Mouse (Mus musculus) urinary bladder, postnatal 10 days (tissue): ENCODE measurements around the gene Emc9.

Experiments
- DNase-seq: peaks from one replicate; pipeline ENCODE4 v3.0.0; 2022; ENCODE audit warnings: low spot score

Gene Emc9

DNA sequence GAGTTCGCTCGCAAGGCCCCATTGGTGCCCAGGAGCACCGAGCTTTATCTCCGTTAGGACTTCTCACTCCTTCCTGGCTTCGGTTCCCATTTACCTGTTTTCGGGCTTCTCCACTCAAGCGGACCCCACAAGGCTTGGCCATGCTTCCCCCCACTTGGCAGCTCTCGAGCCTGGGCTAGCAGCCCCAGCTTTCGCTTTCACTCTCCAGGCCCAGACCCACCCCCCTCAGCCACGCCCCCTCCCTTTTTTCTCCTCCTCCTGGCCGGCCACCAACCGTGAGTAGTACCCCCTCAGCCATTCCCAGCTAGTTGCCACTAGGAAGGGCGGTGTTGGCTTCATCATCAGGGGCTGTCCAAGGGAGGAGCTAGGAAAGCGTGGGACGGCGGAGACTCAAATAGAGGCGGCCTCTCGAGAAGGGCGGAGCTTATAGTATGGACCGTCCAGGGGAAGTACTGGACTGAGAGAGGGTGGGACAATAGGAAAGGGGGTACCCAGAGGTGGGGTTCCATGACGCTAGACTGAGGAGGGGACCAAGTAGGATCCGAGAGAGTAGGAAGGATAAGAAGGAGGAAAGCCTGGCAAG is 5.7 kb upstream of the Emc9 start, which contains the start of gene Psme2:
Psme2 (minus strand) TSS at position 366 of the 583 bp plus-strand sequence.
- peak; percentile 76 for DNase-seq

DNA sequence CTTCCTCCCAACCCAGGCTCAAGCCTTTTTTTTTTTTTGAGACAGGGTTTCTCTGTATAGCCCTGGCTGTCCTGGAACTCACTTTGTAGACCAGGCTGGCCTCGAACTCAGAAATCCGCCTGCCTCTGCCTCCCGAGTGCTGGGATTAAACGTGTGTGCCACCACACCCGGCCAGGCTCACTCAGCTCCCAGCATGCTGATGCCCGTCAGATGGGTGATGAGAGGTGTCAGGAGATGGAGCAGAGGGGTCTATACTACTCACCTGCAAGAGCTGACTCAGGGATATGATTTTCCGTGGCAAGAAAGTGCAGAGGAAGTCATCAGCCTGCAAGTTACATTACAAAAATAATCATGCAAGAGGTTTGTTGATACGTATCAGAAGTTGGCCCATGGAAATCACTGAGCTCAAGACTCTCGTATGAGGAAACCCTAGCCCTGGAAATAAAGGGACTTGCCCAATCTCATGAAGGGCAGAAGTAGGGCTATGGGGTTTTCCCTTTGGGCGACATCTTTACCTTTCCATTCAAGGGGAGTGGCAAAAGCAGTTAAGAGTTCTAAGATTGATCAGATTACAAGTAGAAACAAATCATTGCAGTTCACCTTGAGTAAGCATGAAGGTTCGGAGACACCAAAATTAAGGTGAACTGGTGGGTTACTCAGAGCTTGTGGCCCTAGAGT is 4.8 kb upstream of the Emc9 start:
- no peak for DNase-seq

DNA sequence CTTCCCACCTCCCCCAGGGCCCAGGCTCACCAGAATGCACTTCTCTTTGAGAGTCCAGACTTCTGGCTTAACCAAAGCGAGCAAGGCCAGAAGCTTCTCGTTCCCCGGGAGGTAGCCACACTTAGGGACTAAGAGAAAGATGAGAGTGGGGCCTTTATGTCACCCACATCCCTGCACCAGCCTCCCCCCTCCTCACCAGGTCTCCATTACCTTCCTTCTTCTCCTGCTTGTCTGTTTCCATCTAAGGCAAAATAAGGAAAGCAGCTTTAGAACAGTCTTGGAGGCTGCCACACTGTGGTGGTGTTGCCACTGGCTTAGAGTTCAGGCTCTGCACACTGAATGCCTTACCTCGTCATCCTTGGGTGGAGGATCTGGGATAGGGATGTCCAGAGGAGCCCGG is 4.2 kb upstream of the Emc9 start:
- DNase-seq: no peak

DNA sequence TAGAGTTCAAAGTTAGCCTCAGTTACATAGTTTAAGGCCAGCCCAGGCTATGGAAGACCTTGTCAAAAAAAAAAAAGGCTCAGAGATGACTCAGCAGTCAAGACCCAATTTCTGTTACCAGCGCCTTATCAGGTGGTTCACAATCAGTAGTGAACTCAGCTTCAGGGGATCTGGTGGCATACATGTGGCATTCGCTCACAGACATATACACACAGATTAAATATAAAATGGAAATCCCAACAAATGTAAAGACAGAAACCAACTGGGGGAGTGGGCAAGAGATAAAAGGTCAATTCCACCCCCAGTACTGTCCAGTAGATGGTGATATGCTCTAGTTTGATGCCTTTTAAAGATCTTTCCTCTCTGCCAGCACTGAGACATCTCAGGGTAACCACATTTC is 1.0 kb upstream of the Emc9 start:
- DNase-seq: no peak

DNA sequence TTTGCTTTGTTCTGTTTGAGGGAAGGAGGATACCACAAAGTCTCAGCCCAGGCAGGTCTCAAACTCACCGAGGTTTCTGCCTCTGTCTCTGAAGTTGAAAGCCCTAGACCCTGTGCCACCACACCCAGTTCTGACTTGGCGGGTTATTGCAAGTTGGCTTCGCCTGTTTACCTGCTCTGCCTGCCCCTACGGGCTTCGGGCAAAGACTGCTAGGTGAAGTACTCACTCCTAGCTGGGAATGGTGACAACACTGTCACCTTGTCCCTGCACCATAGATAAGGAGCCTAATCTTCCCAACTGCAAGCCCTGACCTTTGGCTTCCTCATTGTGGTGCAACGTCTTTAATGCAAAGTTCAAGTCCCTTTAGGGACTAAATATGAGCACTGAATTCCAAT is 461 bp upstream of the Emc9 start:
- DNase-seq: no peak

DNA sequence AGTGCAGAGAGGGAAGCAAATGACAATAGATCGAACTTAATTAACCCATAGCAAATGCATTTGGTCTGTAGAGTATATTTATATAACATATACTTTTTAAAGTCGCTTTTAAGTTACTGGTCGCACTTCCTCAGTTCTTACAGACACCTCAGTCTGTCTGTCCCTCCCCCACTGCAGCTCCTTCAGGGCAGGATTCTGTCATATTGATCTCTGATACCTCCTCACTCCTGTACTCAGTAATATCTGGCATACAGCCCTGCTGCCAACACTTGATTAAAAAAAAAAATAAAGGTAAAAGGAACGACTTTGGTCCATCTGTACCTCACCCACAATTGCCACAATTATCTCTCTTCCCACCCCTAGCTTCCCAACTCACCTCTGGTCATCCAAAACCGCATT is 800 bp downstream of the Emc9 start:
- no peak for DNase-seq

DNA sequence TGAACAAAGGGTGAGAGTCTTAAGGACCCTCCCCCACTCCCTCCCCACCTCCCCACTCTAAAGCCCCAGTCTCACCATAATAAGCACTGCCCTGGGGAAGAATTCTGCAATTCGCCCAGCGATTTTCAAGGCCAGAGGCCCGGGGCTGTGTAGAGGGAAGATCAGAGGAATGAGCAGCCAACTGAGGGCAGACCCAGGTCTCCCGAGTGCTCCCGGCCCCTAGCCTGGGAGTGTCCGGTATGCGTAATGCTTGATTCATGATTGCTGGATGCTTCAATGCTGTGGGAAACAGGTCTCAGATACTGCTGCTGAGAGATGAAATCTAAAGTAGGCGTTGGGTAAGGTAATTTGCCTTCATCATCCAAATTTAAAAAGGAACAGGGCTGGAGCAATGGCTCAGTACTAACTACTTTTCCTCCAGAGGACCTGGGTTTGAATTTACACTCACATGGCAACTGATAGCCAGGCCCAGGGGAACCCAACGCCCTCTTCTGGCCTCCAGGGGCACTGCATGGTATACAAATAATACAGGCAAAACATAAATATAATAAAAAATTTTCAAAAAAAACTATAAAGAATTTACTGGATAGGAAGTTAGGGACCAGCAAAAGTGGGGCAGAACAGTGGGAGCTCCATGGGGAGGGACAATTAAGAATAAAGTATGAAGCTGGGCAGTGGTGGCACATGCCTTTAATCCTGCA is 3.0 kb downstream of the Emc9 start:
- DNase-seq: no peak

DNA sequence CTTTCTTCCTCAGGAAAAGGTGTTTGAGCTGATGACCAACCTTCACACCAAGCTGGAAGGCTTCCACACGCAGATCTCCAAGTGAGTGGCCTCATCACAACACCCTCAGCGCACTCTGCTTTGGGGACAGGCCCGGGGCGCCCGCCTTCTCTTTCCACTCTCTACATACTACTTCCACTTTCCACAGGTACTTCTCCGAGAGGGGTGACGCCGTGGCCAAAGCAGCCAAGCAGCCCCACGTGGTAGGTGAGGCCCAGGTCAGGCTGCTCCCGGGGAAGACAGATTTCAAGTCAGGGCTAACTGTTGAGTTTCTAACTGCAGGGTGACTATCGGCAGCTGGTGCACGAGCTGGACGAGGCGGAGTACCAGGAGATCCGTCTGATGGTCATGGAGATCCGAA is 4.4 kb downstream of the Emc9 start:
- no peak for DNase-seq

DNA sequence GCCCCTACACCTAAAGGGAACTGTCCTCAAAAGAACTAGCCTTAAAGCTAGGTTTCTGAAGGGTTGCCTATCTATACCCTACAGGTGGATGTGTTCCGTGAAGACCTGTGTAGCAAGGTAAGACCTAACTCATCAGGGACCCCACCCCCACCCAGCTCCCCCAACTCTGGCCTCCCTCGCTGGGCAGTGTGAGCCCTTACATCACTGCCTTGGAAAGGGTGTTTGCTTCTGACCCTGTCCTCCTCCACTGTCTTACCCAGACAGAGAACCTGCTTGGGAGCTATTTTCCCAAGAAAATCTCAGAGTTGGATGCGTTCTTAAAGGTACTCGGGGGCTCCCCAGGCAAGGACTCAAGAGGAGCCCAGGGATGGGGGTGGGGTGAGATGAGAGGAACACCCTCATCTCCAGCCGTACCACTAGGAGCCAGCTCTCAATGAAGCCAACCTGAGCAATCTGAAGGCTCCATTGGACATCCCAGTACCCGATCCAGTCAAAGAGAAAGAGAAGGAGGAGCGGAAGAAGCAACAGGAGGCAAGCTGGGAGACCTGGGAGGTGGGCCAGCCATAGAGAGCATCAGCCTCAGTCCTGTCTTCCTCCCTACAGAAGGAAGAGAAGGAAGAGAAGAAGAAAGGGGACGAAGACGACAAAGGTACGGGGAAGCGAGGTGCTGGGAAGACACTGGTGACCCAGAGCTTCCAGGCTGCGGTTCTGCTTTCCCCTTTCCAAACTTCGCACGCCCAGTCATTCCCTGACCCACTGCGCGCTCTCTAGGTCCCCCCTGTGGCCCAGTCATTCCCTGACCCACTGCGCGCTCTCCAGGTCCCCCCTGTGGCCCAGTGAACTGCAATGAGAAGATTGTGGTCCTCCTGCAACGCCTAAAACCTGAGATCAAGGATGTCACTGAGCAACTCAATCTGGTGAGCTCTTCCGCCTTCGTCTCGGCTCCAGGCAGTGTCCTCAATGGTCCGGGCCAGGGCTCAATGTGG is 5.3 kb downstream of the Emc9 start:
- DNase-seq: no peak

DNA sequence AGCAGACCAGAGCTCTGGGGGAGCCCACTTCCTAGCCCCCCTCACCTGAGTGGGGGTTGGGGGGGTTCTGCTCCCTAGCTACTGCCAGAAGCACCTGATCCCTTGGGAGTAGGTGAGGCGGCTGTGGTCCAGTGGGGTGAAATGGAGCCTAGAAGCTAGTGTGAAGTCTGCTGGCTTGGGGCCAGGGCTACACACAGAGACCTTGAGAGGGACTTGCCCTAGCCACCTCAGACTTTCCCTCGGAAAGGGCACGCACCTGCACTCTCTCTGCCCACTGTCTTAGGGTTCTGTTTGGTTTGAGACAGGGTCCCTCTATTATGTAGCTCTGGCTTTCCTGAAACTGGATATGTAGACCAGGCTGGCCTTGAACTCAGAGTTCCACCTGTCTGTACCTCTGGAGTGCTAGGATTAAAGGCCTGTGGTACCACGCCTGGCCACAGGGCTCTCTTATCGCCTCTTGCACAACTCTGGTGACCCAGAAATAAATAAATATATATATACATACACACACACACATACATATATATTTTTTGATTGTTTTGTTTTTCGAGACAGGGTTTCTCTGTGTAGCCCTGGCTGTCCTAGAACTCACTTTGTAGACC is 6.3 kb downstream of the Emc9 start:
- DNase-seq: no peak

DNA sequence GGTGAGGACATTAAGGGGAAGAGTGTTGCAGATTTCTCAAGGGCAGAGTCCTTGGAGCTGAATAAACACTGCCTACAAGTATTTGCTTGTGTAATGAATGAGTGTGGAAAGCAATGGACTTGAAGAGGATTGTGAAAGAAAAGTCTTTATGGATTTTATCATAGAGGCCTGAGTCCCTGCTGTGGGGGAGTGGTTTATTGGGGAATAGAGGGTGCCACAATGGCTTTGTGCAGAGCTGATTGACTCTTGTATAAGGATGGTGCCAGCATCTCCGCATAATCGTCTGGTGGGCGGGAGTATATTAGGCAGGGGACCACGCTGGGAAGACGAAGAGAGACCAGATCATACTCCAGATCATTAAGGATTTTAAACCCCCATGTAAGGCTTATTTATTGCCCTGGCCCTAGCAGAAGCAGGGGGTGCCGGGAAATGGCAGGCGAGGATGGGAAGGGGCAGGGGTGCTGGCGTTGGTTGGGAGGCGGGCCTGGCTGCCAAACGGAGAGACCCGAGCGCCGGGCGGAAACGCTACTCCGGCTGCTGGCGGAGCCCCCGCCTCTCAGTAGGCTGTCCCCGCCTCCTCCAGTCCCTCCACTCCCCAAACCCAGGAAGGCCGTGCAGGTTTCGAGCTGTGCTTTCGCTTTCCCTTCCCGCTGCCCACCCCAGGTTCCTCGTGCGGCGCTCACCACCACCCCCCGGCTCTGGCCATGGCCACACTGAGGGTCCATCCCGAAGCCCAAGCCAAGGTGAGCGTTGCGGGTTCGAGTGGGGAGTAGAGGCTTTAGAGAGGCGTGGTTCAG is 7.0 kb downstream of the Emc9 start, which contains the start of gene Psme1:
Psme1 (plus strand) TSS at position 253 of the 797 bp plus-strand sequence.
- DNase-seq: peak; percentile 30

DNA sequence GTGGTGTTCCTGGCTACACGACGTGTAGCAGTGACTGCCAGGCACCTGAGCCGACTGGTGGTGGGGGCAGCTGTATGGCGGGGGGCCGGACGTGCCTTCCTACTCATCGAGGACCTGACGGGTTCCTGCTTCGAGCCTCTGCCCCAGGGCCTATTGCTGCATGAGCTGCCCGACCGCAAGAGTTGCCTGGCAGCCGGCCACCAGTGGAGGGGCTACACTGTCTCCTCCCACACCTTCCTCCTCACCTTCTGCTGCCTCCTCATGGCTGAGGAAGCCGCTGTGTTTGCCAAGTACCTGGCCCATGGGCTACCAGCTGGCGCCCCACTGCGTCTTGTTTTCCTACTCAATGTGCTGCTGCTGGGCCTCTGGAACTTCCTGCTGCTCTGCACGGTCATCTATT is 8.7 kb downstream of the Emc9 start:
- DNase-seq: no peak

DNA sequence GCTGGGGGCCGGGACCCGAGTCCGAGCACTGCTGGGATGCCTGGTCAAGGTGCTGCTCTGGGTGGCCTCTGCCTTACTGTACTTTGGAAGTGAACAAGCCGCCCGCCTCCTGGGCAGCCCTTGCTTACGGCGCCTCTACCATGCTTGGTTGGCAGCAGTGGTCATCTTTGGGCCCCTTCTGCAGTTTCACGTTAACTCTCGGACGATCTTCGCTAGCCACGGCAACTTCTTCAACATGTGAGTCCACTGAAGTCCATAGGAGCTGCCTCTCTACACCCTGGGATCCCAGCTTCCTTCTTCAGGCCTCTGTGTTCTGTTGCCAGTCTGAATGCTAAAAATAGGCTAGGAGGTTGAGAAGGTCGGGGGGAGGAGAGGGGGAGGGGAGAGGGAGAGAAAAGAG is 9.4 kb downstream of the Emc9 start:
- DNase-seq: no peak

DNA sequence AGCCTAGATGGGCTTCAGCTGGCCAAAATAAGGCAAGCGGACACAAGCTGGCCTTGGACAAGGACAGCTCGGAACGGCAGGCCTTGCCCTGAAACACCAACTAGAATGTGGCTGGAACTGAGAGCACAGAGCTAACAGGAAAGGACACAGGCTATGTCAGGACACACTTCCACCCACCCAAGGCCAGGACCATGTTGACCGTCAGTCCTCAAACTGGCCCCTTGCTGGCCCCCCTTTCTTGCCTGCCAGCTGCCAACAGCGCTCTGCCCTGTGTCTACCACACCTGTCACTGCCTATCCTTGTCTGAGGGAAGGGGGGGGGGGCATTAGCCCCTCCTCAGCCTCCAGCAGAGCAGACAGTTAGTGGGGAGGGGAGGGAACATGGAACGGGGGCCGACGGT is 9.8 kb downstream of the Emc9 start, which contains the start of gene Fitm1:
Fitm1 (plus strand) TSS at position 316 of the 400 bp plus-strand sequence.
- no peak for DNase-seq

DNA sequence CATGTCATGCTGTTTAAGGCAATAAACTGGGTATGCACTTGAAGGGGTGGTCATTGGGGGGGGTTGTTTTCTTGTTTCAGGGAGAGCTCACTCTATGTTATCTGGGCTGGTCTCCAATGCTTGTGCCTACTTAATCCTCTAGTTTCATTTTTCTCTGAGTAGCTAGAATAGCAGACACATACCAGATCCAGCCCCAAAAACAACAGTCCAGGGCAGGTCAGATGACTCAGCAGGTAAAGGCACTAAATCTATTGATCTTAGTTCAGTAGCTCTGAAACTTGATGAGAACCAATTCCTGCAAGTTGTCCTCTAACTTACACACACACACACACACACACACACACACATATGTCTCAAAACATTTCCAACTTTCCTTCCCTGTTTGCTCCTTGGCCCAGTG is 13.3 kb downstream of the Emc9 start:
- no peak for DNase-seq

DNA sequence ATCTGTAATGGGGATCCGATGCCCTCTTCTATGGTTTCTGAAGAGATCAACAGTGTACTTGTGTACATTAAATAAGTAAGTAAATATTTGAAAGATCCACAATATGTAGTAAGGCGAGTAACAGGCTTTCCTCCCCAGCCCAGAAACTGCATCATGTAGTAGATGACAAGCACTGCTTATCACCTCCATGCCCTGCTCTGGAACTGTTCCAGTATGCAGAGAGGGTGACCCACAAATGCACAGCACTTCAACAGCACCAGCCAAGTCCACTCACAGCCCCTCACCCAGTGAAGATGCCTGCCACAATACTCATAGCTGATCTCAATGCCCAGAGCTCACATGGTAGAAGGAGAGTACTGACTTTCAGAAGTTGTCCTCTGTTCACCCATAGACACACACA is 14.5 kb downstream of the Emc9 start:
- DNase-seq: no peak

DNA sequence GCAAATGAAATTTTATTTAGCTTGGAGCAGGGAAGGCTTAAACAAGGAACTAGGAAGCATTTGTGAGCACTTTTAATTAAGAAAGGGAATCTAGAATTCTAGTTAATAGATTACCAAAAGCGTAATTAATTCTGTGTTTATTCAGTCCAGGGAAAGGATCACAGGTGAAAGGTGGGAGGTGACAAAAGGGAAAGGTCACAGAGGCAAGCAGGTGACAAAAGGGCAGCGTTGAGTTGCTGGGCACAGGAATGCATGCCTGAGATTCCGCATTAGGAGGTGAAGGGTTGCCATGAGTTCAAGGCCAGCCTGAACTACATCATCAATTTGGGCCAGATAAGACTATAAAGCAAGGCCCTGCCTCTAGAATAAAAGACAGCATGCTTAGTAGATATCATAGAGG is 17.6 kb downstream of the Emc9 start:
- DNase-seq: no peak

DNA sequence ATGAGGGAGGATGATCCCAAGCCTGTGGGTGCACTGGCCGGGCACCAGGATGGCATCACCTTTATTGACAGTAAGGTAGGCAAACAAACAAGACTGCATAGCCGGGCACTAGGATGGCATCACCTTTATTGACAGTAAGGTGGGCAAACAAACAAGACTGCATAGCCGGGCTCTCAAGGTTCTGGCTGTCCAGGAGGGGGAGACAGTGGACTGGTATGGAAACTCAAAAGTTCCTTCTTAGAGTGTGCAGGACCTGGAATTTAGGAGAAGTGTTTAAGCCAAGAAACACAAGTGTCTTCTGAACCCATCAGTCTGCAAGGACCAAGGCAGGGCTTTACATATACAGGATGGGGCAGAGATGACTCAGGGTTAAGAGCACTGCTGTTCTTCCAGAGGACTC is 19.4 kb downstream of the Emc9 start:
- DNase-seq: no peak

DNA sequence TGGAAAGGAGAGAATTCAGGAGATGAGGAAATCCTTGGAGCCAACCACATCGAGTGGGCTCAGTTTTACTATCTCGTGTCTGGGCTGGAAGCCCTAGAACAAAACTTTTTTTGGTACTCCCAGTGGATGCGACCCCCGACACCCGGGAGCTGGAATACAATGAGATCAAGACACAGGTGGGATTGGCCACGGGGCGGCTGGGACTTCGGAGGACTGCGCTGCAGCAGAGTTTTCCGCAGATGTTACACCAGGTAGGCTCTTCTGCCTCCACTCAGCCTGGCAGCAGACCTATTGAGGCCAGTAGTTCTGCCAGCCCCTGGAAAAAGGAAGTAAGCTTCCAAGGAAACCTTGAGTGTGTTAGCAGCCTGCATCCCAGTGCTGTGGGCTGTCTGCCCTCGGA is 21.9 kb downstream of the Emc9 start:
- DNase-seq: no peak

DNA sequence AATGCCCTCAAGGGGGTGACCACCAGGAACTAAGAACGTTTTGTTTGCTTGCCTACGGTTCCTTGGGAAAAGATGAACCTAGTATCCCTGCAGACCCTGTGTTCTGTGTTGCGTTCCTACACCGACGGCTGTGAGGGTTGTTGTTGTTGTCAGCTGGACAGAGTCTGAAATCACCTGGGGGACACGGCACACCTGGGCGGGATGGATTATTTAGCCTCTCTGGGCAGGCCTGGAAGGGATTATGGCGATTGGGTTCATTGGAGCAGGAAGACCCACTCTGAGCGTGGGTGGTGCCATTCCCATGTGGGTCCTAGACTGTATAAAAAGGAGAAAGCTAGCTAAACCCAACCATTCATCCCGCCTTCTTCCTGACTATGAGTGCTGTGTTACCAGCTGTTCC is 23.2 kb downstream of the Emc9 start:
- no peak for DNase-seq
